Comparison of ENCODE assay signal across 10 mouse cellular contexts in the genomic region with DNA sequence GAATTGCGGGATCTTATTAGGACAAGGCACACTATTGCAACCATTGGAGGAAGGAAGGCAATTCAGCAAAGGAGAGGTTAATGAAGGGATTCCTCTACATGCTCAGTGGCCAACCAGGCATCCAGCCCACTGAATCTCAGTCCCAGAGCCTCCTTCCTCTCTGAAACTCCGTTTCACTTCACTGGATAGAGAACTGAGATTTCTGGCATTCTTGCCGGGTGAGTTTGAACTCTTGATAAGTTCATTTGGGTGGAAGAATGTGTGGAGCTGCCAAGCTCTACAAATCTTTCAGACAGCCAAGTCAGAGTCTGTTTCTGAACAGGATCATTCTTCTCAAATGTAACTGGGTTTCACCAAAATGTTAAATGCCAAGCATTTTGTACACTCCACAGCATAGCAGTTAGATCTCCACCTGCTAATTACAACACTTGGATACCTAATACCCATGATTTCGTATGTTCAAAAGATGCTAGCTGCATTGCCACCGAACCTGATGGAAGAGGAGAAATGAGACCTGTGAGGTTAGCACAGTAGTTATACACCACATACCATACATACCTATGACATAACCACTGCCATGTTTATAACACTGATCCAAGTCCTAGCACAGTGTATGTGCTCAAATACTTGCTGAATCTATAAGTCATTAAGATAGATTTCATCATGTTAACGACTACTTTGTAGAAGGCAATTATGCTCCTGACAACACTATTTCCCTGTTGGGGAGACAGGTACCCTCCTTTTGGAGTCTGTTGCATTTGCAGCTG. TPM values are rescaled to one million over a fixed set of nuclear protein-coding genes. Genes with fewer than 3 reads are reported as not detected.
DNase-seq lines count a peak whose midpoint lies in the region; ATAC-seq and TF ChIP-seq lines count a peak whose summit lies in the region.
"Had no signal": no experiment of that assay in that cellular context is flagged by ENCODE, and none has a peak within 500 bp of the region (broad histone marks: within the 10 kb centered on the region; RNA-seq: fewer than 3 reads in every experiment).

No protein-coding gene starts in this region.

- 55% methylated on average over 6 of the region's 6 CpGs for WGBS in limb, embryonic 14.5 days
- WGBS in limb, embryonic 10.5 days = 77% methylated on average over 6 of the region's 6 CpGs
- WGBS in heart, postnatal 0 days = 44% methylated on average over 6 of the region's 6 CpGs
- WGBS in hindbrain, embryonic 10.5 days = 77% methylated on average over 6 of the region's 6 CpGs

- H3K9me3 ChIP-seq in limb, embryonic 14.5 days (ENCODE audit: control insufficient read depth, low read length) = no peaks in the 10 kb centered on the region
- H3K9me3 ChIP-seq in limb, embryonic 10.5 days (replicated peaks) = no peaks in the 10 kb centered on the region
- no peaks in the 10 kb centered on the region for H3K9me3 ChIP-seq in heart, postnatal 0 days (replicated peaks; ENCODE audit: control insufficient read depth, low read length)
- H3K9me3 ChIP-seq in hindbrain, embryonic 10.5 days = peaks cover 6% of the 10 kb centered on the region; the same call in 1 of the 2 replicates

- 0 out of 2 replicates have a peak, but pooled peaks cover 3% of the 10 kb centered on the region for H3K4me1 ChIP-seq in limb, embryonic 14.5 days (ENCODE audit: control insufficient read depth, insufficient read depth, low read length)
- H3K4me1 ChIP-seq in limb, embryonic 10.5 days = no peaks in the 10 kb centered on the region
- H3K4me1 ChIP-seq in heart, postnatal 0 days (ENCODE audit: control insufficient read depth, insufficient read depth) = peaks cover 19% of the 10 kb centered on the region
- no peaks in the 10 kb centered on the region for H3K4me1 ChIP-seq in hindbrain, embryonic 10.5 days (replicated peaks)
- H3K4me1 ChIP-seq: liver, embryonic 12.5 days had no signal

- peak; percentile 81 for DNase-seq in limb, embryonic 14.5 days (ENCODE audit: low spot score)
- DNase-seq in limb, embryonic 10.5 days (ENCODE audit: low spot score) = no peak
- peak; percentile 54 for DNase-seq in heart, postnatal 0 days (ENCODE audit: low spot score)
- DNase-seq in kidney, postnatal 10 days = peak; percentile 77
- DNase-seq in skeletal muscle tissue, adult 2 months (ENCODE audit: low read depth, low spot score) = peak; percentile 52
- no peak for DNase-seq in hindbrain, embryonic 10.5 days (ENCODE audit: low spot score)
- no peak for DNase-seq in left cerebral cortex, adult 11 months (ENCODE audit: low spot score)
- no peak for DNase-seq in right cerebral cortex, adult 18-20 months
- DNase-seq: thymus, postnatal 36 days had no signal

- no peak overlapping the region for H3K4me2 ChIP-seq in limb, embryonic 14.5 days (replicated peaks; ENCODE audit: low read depth, low read length, severe bottlenecking)
- no peak overlapping the region for H3K4me2 ChIP-seq in heart, postnatal 0 days (ENCODE audit: low read depth, low read length)
- H3K4me2 ChIP-seq: liver, embryonic 12.5 days had no signal

- ATAC-seq in limb, embryonic 14.5 days (ENCODE audit: low FRiP score, low read depth) = no peak
- ATAC-seq in heart, postnatal 0 days (ENCODE audit: insufficient read depth, low read depth) = peak; percentile 62; the same call in 1 of the 2 replicates
- ATAC-seq: liver, embryonic 12.5 days had no signal

- no peak for TF ChIP-seq POLR2A in limb, embryonic 14.5 days (IDR thresholded peaks at IDR 0.05; ENCODE audit: borderline replicate concordance, extremely low read depth, insufficient read depth, insufficient read length)

- no peak for TF ChIP-seq CTCF in heart, postnatal 0 days (IDR thresholded peaks at IDR 0.05; ENCODE audit: low read depth)

- H3K27me3 ChIP-seq in limb, embryonic 14.5 days (ENCODE audit: control insufficient read depth, insufficient read depth, low read length) = no peaks in the 10 kb centered on the region
- H3K27me3 ChIP-seq in limb, embryonic 10.5 days (ENCODE audit: low read depth, poor library complexity, severe bottlenecking) = no peaks in the 10 kb centered on the region
- H3K27me3 ChIP-seq in heart, postnatal 0 days (ENCODE audit: control insufficient read depth, insufficient read depth, low read length) = no peaks in the 10 kb centered on the region
- H3K27me3 ChIP-seq in hindbrain, embryonic 10.5 days (ENCODE audit: insufficient read depth, poor library complexity, severe bottlenecking) = no peaks in the 10 kb centered on the region
- H3K27me3 ChIP-seq: liver, embryonic 12.5 days had no signal

- H3K27ac ChIP-seq in limb, embryonic 14.5 days (replicated peaks; ENCODE audit: low read depth, low read length) = 0 out of 2 replicates have a peak overlapping the region, but pooled peaks have one; percentile 38
- H3K27ac ChIP-seq in limb, embryonic 10.5 days = no peak overlapping the region
- H3K27ac ChIP-seq in heart, postnatal 0 days (ENCODE audit: low read depth) = peak overlapping the region; percentile 33
- H3K27ac ChIP-seq in hindbrain, embryonic 10.5 days = no peak overlapping the region
- H3K27ac ChIP-seq: liver, embryonic 12.5 days had no signal

- no peak overlapping the region for H3K9ac ChIP-seq in limb, embryonic 14.5 days (ENCODE audit: low read depth, low read length, severe bottlenecking)
- H3K9ac ChIP-seq in heart, postnatal 0 days (replicated peaks; ENCODE audit: low read depth, low read length) = no peak overlapping the region
- H3K9ac ChIP-seq: liver, embryonic 12.5 days had no signal

- no peaks in the 10 kb centered on the region for H3K36me3 ChIP-seq in limb, embryonic 14.5 days (ENCODE audit: control insufficient read depth, insufficient read depth, low read length)
- no peaks in the 10 kb centered on the region for H3K36me3 ChIP-seq in limb, embryonic 10.5 days
- H3K36me3 ChIP-seq in heart, postnatal 0 days (replicated peaks; ENCODE audit: control insufficient read depth, insufficient read depth, low read length) = no peaks in the 10 kb centered on the region
- H3K36me3 ChIP-seq in hindbrain, embryonic 10.5 days = no peaks in the 10 kb centered on the region
- H3K36me3 ChIP-seq: liver, embryonic 12.5 days had no signal

- no peak for TF ChIP-seq EP300 in heart, postnatal 0 days (IDR thresholded peaks at IDR 0.05; ENCODE audit: low read depth)

- no peak overlapping the region for H3K4me3 ChIP-seq in limb, embryonic 14.5 days (replicated peaks; ENCODE audit: low read length)
- H3K4me3 ChIP-seq in limb, embryonic 10.5 days = no peak overlapping the region
- H3K4me3 ChIP-seq in heart, postnatal 0 days (ENCODE audit: low read depth, low read length) = no peak overlapping the region
- H3K4me3 ChIP-seq in hindbrain, embryonic 10.5 days = no peak overlapping the region
- H3K4me3 ChIP-seq: liver, embryonic 12.5 days had no signal

RNA-seq across cellular contexts. Expression of a gene that starts 12.2 kb away (rescaled TPM):
- polyA plus RNA-seq in limb, embryonic 14.5 days (2012; rRNA removed) = 89.7 and 95.1 TPM in 2 replicates
- 108 and 110 TPM in 2 replicates for polyA plus RNA-seq in limb, embryonic 14.5 days (2014; fragmentation: Nextera tagmentation; extraction: Ambion mirVana)
- polyA plus RNA-seq in limb, embryonic 10.5 days (2016; fragmentation: Nextera tagmentation; extraction: Ambion mirVana) = 53.3 and 53.6 TPM in 2 replicates
- total RNA-seq in heart, postnatal 0 days (2014; rRNA removed; ENCODE audit: low replicate concordance) = 26.0 and 28.4 TPM in 2 replicates
- 13.8 and 18.7 TPM in 2 replicates for polyA plus RNA-seq in heart, postnatal 0 days (2015; fragmentation: Nextera tagmentation; extraction: Ambion mirVana)
- 37.2 and 53.0 TPM in 2 replicates for polyA plus RNA-seq in hindbrain, embryonic 10.5 days (2016; fragmentation: Nextera tagmentation; extraction: Ambion mirVana)

Comparison
In these comparisons a context has a peak if more than half of its experiments do, and no peak if none do; other contexts are left out.
1. DNase-seq: peak in limb, embryonic 14.5 days (single experiment), heart, postnatal 0 days (single experiment), kidney, postnatal 10 days (single experiment) and skeletal muscle tissue, adult 2 months (single experiment); none in limb, embryonic 10.5 days (single experiment), hindbrain, embryonic 10.5 days (single experiment), left cerebral cortex, adult 11 months (single experiment) and right cerebral cortex, adult 18-20 months (single experiment).
2. H3K27ac ChIP-seq: peak in limb, embryonic 14.5 days (single experiment) and heart, postnatal 0 days (single experiment); none in limb, embryonic 10.5 days (single experiment) and hindbrain, embryonic 10.5 days (single experiment).